Mouse (Mus musculus) hematopoietic stem cell, adult 5-6 weeks (primary cell): ENCODE measurements at regions not wholly inside any gene's neighbourhood (a gene's known extent, or its start where the extent isn't known, plus 50 kb on each side); places are given as distances from the start of the nearest gene placed in this dataset.

Experiments
- ATAC-seq, 2 experiments: fragments of 125-278 bp in 1 of 2; replicated peaks in 1 of 2; 2 replicates each; pipeline ENCODE4 v1.8.0; 2016 to 2017; ENCODE audit warnings: inconsistent platforms in 2 of 2, mild to moderate bottlenecking in 2 of 2, moderate number of reproducible peaks in 2 of 2, low read depth in 1 of 2, moderate TSS enrichment in 1 of 2; ENCODE audit not compliant: low FRiP score in 2 of 2, poor library complexity in 2 of 2, severe bottlenecking in 2 of 2, insufficient read depth in 1 of 2, low TSS enrichment in 1 of 2

DNA sequence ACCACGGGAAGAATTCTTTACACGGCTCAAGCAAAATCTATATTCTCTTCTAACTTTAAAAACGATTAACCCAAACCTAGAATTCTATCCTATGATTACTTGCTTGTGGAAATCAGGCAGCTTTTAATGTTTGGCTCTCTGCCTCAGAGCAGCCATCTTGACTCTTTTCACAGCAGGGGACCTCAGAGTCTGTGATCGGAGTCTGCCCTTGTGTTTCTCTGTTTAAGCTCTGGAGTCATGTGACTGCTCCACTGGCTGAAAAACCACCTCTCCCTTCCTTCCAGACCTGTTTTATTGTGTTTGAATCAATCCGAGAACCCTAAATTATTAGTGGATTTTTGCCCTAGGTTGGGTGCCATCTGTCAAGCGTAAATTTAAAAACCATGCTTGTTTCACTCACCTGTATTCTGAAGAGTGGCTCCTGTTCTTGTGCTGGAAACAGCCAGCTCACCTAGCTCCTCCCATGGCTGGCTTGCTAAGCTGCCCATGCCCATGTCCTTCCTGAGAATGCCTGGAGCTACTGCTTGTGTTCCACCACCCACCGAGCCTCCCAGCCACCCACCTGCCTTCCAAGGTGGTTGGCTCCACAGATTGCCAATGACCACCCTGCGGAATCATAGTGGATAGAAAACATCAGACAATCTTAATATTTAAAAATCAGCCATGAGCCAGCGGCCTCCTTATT, 62.6 kb downstream of the Perp start:
- ATAC-seq: no peak

DNA sequence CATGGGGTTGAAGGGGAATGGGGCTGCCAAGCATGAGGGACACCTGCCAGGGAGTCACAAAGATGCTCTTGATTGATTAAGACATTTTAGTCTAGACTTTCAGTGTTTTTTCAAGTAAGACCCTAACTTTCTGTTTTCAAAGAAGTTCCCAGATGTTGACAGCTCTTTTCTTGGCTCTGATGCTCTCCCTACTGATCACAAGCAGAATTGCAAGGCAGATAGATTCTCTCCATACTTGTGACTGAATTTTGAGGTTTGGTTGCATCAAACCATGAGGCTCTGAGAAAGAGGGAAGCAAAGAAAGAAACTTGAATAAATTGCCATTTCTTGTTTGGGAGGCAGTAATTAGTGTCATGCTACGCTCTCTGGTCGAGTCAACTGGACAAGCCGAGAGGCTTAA, 64.5 kb downstream of the Perp start:
- no peak for ATAC-seq

DNA sequence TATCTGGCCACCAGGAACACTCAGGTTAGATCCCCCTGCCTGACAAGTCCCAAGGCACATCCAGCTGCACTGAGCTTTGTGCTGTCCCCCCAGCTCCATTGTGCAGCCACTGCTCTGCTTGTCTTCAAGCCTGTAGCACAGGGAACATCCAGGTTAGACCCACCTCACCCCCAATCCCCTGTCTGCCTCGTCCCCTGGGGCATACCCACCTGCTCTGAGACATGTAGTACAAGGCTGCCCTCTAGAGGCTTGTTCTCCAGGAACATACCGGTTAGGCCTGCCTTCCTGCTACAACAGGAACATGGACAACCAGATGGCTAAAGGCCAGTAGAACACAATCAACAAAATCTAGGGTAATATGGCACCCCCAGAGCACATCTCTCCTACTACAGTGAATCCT, 66.1 kb downstream of the Perp start:
- peak; percentile 69 to 72 for ATAC-seq

DNA sequence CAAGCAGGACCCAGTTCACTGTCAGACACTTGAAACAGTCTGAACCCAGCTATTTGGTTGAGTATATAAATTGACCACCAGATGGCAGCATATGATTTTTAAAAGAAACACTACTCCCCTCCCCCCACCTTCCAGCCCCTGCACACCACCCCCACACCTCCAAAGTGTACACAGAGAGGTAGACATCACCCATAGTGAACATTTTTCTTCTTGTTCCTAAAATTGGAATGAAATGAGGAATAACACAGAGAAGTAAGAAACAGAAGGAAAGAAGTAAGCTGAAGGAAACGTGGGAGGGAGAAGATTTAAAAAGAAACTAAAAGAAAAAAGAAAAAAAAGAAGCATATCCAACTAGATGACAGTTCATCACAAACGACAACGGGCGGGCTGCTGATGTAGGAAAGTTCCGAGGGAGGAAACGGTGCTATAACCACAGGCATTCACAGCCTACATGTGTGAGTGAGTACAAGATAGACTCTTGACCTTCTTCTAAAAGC, 72.3 kb downstream of the Perp start:
- peak; percentile 60 to 74 for ATAC-seq

DNA sequence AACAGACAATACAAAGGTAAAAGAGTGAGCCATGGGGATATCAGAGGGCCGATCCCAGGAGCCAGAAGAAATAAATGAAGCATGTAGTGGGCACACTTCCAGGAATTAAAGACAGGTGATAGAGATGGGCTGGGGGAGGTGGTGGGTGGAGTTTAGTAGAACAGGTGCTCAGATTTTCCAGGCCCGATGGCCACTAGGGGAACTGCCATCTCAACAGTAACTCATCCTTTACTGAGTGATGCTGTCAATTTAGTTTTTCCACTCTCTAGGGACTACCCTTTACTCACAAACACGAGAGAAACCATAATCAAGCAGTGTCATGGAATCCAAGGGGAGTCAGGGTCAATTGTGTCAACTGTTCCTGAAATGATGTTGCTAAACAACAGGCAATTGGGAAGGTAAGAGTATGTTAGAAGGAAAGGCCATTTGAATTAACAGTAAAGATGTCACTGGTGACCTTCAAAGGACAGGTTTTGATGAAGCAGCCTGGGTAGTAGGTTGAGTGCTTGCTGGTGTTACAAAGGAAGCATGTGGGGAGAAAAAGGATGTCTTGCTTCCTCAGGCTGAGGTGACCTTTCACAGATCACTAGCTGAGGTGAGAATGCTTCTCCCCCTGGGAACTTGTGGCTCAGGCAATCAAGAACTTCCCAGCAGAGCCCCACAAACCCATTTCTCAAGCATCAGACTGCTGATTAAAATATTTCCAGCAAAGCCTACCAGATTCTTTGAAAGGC, 78.4 kb downstream of the Perp start:
- no peak; a peak in 1 of 4 replicates for ATAC-seq

DNA sequence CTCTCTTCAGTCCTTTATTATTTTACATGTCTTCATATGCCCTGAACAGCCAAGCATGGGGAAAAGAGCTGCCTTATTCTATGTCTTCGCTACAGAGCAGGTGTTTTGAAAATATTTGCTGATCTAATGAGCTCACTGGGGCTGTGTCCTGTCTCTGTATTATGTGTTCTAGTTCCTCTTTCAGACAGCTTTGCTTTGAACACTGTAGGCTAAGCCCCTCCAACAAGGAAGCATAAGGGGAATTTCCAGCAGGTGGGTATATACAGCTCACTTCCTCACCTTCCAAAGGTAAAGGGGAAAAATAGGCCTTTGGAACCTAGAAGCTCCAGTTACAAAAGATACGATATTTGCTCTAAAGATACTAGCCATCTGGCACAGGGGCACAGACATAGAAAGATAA, 83.0 kb downstream of the Perp start:
- ATAC-seq: peak; percentile 53; a peak in 3 of 4 replicates

DNA sequence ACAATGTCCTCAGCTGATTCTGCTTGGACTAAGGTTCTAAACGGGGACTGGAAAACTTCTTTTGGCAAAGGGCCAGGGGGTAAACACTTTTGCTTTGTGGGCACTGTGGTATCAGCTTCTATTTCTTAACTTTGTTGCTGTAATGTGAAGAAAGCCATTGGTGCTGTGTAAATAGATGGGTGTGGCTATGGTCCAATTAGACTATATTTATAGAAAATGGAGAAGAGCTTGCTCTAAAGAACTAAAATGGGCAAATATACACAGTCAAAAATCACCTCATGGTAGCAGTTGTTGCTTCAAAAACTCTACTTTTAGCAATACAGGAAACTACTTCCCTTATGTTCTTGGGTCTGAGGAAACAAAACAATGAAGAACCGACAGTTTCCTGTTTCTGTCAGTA, 84.1 kb downstream of the Tnfaip3 start:
- peak; percentile 42 to 56; a peak in 2 of 4 replicates for ATAC-seq

DNA sequence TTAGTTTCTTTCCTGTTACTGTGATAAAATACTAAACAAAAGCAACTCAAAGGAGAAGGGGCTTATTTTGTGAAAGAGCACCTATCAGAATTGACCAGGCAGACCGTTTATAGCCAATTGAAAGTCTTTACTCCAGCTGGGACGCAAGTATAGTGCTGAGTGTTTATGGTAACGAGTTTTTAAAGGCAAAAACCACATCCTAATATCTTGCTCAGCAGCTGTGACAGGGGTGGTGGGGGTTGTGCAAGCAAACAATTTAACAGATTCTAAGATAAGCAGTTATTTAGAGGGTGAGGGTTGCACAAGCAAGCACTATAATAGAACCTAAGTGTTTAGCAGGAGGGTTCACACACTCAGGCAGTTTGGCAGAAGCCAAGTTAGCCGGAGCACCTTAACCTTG, 74.0 kb downstream of the Tnfaip3 start:
- ATAC-seq: peak; percentile 26 to 47; a peak in 3 of 4 replicates

DNA sequence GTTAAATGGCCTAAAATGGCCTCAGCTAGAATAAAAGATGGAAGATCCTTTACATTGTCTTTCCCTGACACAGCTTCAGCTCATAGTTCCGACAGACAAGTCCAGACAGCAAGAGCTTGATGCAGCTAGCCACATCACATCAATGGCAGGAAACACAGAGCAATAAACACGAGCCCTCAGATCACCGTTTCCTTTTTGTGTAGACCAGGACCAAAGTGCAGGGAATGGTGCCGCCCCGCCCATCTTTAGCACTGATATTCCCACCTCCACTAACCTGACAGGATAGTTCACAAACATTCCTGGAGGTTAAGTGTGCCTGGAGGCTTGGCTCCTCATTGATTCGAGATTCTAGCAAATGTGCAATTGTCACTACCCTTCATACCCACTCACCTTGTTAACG, 73.5 kb downstream of the Tnfaip3 start:
- ATAC-seq: no peak

DNA sequence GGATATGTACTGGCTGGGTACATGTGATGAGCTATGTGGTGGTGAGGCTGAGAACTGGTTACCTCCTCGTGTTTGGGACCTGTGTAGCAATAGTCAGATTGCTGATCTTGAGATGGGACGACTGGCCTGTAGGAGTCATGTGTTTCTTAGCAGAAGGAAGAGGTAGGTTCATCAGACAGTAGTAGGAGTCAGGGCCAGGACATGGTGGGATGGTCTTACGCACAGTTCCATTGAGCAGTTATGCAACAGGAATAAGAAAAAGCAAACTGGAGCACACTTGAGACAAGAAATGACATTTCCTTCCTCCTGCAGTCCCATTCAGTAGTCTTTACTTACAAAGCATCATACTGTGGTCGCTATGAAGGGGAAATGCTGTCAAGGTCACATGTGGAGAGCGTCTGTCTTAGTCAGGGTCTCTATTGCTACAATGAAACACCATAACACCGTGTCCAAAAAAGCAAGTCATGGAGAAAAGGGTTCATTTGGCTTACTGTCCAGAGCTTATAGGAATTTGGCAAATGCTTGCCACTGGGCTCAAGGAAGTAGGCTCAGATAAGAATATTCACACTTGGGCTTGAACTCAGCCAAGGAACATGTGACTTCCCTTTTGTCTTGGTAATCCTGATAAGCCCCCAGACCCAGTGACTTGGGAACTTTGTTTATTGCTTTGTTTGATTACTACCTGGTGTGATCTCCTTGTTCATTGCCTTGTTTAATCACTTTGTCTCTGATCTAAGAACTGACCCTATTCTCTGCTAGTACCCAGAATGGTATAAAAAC, 72.0 kb downstream of the Tnfaip3 start:
- ATAC-seq: peak; percentile 85 to 91

DNA sequence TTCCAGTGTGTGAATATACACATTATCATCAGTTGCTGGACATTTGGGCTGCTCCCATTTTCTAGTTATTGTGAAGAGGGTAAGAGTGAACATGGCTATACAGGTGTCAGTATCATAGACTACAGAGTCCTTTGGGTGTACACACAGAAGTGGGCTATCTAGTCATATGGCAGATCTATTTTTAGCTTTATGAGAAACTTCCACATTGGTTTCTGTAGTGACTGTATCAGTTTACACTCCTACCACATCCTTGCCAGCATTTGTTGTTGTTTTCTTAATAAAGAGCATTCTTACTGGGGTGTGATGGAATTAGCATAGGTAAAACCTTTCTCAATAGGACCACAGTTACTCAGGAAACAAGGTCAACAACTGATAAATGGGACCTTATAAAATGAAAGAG, 68.7 kb downstream of the Tnfaip3 start:
- ATAC-seq: no peak
